Mouse (Mus musculus) adrenal gland, adult (tissue): ENCODE results near the gene Kank4.
"Not testable (repeated sequence)": the region's sequence is repeated elsewhere in the genome, so short reads cannot be mapped to it uniquely, and the experiment has no call there.

Experiments used
- DNase-seq, 2 experiments: peaks; one replicate each; pipeline ENCODE4 v3.0.0; 2022 to 2023; ENCODE audit warnings: low spot score in 1 of 2; ENCODE audit not compliant: inconsistent age in 2 of 2

Gene Kank4

DNA sequence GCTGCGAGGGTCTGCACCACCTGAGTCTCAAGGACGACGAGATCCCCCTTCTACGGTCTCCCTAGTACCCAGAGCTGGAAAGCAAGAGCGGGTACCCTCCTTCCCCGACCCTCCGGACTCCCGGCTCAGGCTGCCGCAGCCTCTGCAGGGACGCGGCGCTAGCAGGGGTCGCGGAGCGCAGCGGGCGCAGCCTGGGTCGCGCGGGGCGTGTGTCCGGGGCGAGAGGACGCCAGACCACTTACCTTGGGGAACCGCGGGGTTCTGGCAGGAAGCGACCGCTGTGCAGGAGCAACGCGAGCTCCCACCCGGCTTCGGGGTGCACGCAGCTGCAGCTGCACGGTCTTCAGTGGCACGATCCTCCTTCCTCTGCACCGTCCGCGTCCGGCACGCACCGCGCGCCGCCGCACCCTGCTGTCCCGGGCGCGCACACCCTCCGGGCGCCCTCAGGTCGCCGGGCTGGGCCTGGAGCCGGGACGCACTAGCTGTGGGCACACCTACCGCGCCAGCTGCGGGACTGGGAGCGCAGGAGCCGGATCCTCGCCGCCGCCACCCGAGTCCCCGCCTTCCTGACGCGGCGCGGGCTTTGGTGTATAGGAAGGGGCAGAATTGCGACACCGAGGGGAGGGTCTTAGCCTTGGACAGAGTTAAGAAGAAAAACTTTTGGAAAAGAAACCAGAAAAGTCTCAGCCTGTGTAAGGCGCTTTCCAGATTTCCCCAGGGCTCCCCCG, at the start of gene Kank4:
TSS of gene Kank4 (minus strand) at position 354 of the 728 bp plus-strand sequence.
- DNase-seq, result peak; percentile 37 to 73

DNA sequence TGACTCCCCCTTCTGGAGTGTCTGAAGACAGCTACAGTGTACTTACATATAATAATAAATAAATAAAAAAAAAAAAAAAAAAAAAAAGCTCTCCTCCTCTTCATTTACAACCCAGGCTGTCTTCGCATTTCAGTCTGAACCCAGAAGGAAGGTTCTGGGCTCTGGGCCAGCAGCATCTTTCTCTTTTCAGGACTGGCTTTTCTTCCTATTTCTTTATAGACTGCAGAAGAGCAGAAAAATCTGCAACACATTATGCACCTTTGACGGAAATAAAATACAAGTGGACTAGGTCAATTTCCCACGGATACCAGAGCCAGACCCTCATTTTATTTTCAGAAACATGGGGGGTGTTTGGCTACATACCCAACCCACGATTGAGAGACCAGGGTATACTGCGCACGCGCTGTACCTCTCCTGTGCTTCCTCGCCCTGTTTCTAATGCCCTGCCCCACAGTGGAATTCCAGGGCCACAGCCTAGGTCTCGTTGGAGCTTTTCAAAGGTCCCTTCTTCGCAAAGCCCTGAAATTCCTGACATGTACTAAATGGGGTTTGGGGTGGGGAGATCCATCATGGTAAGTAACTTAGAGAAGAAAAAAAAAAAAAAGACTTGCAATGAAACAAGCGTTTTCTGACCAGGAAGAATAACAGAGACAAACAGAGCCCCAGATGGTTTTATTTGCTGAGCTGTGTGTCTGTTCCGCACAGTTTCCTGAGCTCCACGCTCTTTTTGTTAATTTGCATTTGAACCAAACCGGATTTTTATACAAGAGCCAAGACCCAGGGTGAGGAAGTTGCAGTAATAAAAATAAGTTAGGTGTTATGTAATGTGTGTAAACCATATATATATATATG, 48.3 kb upstream of the Kank4 start:
- no peak for DNase-seq

DNA sequence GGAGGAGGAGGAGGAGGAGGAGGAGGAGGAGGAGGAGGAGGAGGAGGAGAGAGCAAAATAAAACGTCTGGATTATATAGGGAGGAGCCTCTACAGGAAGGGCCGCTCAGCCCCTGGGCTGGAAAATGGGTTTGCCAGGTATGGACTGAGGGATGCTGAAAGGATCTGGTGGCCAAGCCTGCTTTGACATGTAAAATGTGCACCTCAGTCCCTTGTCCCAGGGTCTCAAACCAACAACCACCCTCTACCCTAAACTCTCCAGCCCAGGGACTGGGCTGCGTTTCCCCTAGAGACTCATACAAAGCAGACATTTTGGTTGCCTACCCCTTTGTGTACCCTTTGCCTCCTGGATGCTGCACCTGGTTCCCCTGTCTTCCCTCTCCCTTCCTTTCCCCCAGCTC, 47.2 kb upstream of the Kank4 start:
- DNase-seq, result no peak

GRCm38 (mm10) chr4:98864094-98864493, 46.8 kb upstream of the Kank4 start:
- no peak for DNase-seq

DNA sequence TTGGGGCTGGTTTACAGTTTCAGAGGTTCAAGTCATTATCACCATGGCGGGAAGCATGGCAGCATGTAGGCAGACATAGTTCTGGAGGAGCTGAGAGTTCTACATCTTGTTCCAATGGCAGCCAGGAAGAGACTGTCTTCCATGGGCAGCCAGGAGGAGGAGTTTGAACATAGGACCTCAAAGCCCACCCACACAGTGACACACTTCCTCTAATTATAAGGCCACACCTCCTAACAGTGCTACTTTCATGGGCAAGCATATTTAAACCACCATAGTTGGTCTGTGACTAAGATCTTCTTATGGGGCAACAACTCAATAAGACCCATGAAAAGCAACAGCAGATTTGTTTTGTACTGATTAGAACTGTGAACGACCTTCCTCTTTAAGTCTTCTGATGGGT, 46.1 kb upstream of the Kank4 start:
- no peak for DNase-seq

DNA sequence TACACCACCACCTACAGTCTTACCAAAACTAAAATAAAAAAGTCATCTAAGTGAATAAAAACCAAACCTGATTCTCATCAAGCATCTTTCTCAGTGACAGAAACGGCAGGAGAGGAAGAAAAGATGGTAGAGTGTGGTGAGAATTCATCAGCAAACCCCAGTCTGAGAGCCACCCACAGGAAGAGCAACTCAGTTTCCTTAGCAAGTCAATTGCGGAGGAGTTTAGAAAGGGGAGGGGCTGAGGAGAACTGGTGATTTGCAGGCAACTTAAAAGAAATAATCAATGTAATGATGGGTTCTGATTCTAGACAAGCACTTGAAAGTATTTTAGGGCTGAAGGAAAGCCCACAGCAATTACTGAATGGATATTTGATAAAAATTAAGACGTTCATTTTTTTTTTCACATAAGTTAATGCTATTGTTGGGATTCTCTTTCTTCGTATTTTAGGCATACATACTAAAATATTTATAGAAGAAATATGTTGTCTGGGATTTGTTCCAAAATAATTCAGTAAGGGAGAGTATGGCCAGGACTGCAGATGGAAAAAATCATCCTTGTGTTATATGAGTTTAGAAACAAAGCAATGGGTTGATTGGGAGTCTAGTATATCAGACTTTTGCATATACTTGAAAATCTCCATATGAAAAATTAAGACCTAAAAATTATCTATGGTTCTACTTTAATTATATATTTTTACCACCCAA, 41.0 kb upstream of the Kank4 start:
- DNase-seq, result no peak

DNA sequence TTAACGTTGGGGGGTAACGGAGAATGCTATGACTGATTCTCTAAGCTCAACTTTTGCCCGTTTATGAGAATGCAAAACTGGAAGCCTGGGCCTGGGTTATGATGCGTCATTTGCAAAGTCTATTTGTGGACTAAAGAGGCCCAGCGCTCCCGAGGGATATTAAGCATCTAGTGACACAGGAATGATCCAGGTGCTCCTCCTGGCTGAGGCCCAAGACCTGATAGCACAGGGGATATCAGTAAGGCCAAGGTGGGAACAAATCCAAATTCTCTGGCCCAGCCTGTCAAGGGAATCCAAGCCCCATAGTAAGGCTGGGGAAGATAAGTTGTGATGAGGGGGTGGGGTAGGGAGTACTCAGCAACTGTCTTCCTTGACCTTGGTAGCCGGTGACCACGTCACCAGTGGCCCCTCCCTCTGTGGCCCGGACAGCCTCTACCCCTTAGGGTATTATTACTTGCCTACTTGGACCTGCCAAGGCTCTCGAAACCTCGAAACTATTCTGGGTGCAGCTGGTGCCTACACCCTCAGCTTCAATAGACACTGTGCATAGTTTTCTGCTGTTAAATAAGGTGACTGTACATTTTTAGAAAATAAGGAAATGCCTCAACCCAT, 39.8 kb upstream of the Kank4 start:
- DNase-seq, result no peak

- DNase-seq, result no peak
These were observed 36.6 kb upstream of the Kank4 start for GRCm38 (mm10) chr4:98853926-98854325.

DNA sequence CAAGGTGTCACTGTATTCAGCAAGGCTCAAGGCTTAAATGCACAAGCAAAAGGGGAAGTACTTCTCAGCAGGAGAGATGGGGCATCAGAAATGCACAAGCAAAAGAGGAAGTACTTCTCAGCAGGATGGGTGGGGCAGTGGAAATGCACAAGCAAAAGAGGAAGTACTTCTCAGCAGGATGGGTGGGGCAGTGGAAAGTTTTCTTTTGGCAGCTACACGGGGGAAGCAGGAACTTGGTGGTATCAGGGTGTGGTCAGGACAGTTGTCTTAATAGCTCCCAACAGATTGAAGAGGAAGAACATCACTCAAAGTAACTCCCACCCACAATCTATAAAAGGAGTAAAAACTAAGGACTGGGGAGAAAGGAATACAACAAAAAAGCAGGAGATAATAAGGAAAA, 33.1 kb upstream of the Kank4 start:
- DNase-seq, result not testable (repeated sequence)

DNA sequence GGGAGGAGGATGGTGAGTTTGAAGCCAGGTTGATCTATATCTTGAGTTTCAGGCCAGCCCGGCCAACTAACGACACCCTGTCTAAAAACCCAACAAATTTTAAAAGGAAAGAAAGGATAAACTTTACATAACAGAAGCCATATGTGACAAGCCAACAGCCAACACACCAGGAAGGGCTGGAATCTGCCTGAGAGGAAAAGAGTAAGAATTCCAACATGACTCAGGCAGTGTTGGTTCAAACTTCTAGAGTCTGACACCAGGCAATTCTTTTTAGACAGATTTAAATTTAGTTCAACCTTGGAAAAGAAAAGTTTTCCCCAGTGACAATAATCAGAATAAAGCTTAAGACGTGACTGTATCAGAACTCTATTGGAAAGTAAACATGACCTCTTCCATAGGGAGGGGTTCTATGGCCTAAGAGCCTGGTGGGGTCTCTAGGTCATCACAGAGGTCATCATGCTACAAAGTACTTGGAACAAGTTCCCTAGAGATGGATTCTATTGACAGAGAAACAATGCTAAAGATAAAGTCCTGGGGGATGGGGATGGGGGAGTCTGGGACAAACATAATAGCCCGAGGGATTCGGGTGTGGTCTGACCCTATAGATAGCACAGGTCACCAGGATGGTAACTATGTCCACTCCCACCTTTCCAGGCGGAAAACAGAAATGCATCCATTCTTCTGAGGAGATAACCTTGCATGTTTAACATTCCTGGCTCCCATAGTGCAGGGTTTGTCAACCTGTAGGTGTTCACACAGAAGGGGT, 30.0 kb upstream of the Kank4 start:
- DNase-seq, result no peak

DNA sequence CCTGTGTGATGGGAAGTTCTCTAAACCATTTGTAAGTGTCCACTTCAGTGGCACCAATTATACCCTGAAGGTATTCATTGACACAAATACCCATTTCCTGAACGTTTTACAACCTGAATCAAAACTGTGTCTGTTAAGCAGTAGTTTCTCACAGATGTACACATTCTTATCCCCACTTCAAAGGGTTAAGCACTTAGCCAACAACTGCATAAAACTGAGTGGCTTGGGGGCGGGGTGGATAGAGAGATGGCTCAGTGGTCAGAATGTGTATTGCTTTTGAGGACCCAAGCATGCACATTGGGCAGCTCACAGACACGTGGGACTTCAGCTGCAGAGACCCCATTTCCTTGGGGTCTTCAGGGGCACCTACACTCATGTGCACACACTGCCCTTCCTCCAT, 29.1 kb upstream of the Kank4 start:
- DNase-seq, result no peak

- no peak for DNase-seq
These were observed 28.4 kb upstream of the Kank4 start for GRCm38 (mm10) chr4:98845687-98846125.

GRCm38 (mm10) chr4:98845201-98845600, 27.9 kb upstream of the Kank4 start:
- DNase-seq, result no peak

DNA sequence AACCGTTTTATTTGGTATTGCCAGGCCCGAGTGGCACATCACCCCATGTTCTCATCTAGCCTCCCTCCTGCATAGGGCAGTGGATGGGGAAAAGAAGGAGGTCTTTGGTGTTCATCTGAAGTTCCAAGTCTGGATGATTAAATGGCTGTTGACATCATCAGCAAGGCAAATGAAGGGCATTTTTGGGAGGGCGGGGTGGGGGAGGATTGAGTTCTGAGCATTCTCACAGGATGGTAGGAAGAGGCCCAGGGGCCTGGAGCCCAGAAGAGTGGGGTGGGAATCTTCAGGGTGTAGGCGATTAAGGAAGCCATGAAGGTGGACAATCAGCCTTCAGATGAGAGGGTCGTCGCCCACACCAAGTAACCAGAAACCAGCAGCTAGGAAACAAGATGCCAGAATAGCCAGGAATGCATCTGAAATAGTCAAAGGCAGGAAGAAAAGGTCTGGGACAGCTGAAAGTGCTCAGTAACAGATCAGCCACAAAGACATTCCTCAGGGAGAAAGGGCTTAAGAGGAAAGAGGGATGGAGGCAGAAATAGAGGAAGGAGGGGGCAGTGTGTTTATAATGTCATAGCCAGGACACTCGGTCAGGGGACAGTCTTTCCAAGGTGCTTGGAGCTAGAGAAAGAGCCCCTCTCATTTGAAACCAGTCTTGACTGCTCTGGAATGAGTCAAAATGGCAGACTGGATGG, 26.7 kb upstream of the Kank4 start:
- no peak for DNase-seq

DNA sequence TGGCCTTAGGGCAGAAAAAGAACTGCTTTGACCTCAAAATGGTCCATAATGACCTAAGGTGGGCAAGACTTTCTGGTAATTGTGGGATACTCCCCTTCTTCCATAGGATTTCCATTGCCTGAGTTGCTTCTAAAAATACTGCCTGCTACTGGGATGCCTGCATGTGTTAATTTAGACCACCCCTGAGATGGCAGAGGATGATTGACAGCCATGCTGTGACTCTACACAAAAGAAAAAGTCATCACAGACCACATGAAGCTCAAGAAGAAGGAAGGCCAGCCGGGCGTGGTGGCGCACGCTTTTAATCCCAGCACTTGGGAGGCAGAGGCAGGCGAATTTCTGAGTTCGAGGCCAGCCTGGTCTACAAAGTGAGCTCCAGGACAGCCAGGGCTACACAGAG, 23.9 kb upstream of the Kank4 start:
- DNase-seq, result not testable (repeated sequence)

- no peak for DNase-seq
These were observed 23.2 kb upstream of the Kank4 start for GRCm38 (mm10) chr4:98840526-98840925.

DNA sequence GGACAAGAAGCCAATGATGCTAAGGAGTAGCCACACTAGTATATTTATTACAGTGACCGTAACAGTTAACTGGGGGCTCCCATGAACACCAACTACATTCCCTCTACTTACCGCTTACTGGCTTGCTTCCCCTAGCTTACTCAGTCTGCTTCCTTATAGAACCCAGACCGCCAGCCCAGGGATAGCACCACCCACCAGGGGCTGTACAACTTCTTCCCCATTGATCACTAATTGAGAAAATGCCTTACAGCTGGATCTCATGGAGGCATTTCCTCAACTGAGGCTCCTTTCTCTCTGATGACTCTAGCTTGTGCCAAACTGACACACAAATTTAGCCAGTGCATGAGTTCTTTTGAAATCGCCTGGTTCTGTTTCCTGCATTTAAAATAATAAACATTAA, 21.6 kb upstream of the Kank4 start:
- DNase-seq, result no peak

DNA sequence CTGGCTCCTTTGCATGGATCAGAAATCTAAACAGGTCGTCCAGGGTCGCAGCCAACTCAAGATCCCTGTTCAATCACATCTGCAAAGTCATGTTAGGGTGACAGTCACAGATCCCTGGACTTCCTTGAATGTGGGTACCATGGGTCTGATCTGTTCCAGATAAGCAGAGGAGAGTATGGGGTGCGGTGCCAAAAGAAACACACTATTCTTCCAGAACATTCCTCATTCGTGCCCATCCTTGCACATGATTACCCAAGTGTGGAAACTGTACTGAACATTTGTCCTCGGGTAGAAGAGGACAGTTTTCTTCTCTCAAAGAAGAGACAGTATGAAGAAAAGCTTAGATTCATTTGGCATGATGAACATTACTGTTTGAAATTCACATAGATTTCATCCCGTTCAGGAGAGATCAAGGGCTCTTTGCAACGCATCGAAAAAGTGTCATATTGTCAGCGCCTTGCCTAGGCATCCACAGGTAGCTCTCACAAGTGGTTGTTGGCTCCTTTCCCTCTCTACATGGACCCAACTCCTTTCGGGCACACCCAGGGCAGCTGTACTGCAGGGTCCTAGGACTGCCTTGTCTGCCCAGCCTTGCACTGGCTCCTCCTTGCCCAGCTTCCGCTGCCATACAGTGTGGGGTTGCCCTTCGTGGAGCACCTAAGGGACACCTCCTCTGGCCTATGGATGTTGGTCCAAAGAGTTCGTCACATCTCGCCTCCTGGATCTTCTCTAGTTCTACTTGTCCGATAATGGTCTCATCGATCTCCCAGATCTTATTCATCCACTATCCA, 20.6 kb upstream of the Kank4 start:
- no peak for DNase-seq

GRCm38 (mm10) chr4:98836519-98836918, 19.2 kb upstream of the Kank4 start:
- DNase-seq, result peak; percentile 27 to 63
